Mouse (Mus musculus): Measurements from ENCODE around the gene Zbtb24. TPM values are rescaled to one million over a fixed set of nuclear protein-coding genes. Genes with fewer than 3 reads are reported as not detected.

The Zbtb24 gene
- polyA plus RNA-seq, 1 experiment from 2014 or later = 23.3 TPM

DNA sequence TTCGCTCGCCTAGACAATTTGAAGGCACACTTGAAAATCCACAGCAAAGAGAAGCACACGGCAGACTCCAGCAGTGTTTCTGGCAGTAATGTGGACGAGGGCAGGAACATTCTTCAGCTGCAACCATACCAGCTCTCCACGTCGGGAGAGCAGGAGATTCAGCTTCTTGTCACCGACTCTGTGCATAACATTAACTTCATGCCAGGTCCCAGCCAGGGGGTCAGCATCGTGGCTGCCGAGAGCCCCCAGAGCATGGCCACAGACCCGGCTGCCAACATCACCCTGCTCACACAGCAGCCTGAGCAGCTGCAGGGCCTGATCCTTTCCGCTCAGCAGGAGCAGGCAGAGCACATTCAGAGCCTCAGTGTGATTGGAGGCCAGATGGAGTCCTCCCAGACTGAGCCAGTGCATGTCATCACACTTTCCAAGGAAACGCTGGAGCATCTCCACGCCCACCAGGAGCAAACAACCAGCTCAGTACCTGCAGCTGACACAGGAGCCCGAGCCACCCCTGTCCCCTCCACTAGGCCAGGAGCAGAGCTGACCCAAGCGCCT is 14.3 kb downstream of the Zbtb24 start:
- no peak for DNase-seq (ENCODE audit: low spot score)

DNA sequence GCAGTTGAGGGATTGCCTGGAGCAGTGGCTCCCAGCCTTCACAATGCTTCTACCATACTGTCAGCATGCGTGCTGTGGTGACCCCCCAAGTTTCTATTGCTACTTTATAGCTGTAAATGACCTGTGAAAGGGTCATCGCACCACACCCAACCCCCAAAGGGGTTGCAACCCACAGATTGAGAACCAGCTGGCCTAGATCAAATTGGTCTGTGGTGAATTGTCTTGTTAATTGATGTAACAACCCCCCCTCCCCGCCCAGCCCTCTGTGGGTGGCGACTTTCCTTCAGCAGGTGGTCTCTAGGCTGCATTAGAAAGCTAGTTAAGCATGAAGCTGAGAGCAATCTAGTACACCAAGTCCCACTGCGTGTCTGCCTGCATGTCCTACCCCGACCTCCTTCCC is 17.1 kb downstream of the Zbtb24 start:
- no peak for DNase-seq (ENCODE audit: low spot score)

DNA sequence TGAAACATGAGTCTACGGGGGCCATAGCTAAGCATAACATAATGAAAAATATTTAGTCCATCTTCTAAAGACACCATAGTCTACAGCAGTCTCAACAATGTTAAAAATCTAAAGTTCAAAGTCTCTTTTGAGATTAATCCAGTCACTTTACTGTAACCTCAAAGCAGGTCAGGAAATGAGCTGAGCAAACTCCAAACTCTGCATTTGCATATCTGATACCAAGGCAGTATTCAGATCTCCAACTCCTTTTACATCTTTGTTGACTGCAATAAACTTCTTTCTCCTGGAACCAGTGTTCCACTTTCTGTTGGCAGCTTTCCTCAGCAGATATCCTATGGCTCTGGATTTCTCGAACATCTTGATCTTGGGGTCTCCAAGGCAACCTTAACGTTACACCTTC is 20.5 kb downstream of the Zbtb24 start:
- no peak for DNase-seq (ENCODE audit: low spot score)

DNA sequence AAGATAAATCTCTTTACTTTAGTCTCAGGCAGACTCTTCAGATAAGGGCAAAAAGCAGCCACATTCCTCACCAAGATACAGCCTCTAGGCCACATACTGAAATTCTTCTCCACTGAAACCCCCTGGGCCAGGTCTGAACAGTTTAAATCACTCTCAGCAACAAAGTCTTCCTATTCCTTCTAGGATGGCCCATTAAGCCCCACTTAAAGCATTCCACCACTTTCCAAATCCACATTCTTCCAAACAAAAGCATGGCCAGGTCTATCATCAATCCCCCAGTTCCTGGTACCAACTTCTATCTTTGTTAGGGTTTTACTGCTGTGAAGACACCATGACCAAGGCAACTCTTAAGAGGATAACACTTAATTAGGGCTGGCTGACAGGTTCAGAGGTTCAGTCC is 22.4 kb downstream of the Zbtb24 start:
- no peak for DNase-seq (ENCODE audit: low spot score)

DNA sequence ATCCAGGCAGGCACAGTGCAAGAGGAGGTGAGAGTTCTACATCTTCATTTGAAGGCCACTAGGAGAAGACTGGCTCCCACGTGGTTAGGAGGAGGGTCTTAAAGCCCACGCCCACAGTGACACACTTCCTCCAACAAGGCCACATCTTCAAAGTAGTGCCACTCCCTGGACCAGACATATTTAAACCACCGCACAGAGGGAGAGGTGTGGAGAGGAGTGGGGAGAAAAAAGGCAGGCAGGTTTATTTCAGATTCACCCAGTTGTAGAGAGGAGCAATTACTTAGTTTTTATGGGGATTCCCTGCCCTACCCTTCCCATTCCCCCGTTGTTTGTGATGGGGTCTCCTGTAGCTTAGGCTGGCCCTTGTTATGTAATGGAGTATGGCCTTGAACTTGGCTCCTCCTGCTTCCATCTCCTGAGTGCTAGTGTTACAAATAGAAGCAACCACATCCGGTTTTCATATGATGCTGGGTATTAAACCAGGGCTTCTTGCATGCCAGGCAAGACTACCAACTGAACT is 22.8 kb downstream of the Zbtb24 start:
- DNase-seq (ENCODE audit: low spot score) = no peak

DNA sequence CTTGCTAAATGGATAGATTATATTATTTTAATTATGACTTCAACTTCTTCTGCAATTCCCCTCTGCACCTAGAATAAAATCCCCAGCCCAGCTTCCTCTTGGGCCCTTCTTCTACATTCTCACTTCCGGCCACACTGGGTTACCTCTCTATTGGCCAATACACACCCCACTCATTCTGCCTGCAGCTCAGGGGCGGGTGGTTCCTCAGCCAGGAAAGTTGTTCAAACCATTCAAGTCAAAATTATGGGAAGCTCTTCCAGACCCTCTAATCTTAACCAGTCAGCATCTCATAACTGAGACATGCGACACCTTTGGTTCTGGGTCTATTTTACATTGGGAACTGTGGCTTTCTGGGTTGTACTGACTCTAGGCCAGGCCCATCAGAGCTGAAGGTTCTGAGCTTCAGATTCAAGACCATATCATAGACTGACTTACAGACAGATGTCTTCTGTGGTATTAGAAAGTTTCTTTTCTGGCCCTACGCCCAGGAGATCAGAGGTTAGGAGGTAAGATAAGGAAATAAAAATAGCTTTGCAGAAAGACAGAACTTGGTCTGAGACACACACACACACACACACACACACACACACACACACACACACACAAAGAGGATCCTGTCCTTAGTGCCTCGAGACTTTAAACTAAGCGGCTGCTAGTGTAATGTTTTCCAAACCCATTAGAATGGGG is 23.7 kb downstream of the Zbtb24 start:
- no peak for DNase-seq (ENCODE audit: low spot score)

DNA sequence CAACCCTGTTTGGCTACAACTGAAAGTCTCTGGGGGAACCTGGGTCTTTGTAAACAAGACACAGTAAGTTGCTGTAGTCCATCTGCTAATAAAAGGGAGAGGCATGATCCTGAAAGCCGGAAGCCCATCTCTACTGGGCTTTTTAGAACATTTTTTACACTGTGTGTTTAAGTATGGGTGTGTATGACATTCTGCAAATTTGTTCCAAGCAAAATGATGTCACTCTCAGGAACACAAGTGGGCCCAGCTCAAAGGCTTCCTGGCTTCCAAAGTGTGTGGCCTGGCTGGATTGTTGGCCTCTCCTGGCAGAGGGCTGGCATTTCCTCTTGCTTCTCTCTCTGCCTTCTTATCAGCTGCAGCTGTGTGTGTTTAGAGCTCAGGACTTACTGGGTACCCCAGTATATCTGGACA is 24.8 kb downstream of the Zbtb24 start:
- no peak for DNase-seq (ENCODE audit: low spot score)

DNA sequence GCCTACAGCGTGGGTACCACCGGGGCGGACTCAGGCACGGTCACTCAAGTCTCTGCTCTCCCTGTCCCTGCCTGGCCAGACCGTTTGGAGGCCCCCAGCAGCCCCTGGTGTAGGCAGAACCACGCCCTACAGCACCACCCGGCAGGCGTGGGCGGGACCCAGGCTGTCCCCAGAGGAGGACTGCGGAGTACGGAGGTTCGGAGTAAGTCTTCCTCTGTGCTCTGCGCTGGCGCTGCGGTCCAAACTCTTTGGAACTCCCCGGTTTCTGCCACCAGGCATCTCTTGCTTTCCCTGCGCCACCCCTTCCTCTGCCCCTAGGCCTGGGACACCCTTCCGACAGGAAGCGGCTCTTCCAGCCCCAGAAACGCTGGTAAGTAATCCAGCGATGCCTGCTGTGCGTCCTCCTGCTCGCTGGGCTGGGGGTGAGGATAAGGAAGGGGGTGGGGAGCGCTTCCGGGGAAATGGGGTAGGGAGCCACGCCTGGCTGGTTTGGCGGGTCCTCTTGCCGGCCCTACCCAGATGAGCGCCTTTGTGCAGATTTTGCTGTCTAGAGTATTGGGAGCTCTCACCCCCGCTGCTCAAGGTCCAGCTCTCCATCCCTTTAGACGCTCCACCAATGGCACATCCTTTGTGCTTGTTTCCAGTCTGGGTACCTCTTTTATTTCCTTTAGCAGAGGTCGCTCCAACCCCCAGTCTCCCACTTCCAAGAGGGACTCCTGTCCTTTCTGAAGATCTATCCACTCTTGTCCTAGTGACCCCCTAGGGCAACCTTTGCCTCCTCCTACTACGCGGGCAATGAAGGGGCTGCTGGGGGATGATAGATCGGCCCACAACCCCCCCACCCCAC is 26.2 kb downstream of the Zbtb24 start, which contains the start of gene Mical1:
Gene Mical1 (plus strand): TSS at position 144 of the 847 bp plus-strand sequence.
- peak; percentile 67 for DNase-seq (ENCODE audit: low spot score)

DNA sequence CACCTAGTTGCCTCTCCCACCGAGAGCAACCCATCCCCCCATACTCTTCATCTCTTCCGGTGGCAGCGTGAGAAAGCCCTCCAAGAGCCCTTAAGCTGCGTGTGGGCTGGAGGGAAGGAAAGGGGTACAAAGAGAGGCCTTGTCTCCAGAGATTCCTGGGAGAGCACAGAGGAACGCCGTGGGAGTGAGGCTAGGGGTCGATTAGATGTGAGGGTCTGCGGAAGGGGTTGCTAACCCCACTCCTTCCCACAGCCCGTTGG is 26.8 kb downstream of the Zbtb24 start:
- DNase-seq (ENCODE audit: low spot score) = peak; percentile 80

DNA sequence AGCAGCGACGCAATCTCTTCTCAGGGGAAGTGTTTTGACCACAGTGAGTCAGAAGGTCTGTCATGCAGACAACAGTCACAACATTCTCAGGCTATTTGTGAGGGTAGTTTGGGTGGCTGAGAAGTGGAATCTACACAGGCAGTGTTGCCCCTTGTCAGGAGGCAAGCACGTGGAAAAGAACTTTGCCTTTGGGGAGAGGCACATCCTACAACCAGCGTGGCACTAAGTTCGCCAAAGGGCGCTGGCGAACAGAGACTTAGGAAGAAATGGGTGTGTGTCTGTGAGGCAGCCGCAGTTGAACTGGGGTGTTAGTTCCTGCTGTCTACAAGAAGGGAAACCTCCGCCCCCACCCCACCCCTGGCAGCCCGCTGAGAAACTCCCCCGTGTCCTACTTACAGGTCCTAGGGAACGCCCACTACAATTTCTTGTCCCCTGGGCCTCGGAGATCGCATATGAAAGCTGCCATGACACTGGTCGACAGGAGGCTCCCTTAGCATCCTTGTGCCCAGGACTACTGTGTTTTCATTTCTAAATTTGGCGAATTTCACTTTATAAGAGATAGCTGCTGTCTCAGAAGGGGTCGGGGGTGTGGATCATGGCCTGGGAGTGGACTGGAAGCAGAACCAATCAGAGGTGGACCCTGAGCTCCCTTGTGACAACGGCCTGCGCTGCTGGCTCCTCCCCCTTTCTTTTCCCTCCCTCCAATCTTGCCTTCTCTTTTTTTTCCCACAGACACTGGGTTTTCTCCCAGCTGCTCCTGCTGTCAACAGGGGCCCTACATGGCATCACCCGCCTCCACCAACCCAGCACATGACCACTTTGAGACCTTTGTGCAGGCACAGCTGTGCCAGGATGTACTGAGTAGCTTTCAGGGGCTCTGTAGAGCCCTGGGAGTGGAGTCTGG is 27.3 kb downstream of the Zbtb24 start:
- DNase-seq (ENCODE audit: low spot score) = peak; percentile 87

DNA sequence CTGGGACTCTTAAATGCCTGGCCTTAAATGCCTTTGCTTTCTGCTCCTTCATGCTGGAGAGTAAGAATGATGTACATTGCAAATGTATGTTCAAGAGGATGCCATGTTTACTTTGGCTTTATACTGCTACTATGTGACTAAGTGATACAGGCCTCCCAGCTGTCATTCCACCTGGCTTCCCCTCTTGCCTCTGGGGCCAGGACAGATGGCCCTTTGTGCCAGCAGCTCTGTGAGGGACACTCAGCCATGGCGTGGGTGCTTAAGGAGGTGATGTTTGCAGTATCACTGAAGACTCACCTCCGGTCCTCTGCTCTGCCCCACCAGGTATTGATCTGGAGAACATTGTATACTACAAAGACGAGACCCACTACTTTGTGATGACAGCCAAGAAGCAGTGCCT is 29.8 kb downstream of the Zbtb24 start:
- DNase-seq (ENCODE audit: low spot score) = no peak

DNA sequence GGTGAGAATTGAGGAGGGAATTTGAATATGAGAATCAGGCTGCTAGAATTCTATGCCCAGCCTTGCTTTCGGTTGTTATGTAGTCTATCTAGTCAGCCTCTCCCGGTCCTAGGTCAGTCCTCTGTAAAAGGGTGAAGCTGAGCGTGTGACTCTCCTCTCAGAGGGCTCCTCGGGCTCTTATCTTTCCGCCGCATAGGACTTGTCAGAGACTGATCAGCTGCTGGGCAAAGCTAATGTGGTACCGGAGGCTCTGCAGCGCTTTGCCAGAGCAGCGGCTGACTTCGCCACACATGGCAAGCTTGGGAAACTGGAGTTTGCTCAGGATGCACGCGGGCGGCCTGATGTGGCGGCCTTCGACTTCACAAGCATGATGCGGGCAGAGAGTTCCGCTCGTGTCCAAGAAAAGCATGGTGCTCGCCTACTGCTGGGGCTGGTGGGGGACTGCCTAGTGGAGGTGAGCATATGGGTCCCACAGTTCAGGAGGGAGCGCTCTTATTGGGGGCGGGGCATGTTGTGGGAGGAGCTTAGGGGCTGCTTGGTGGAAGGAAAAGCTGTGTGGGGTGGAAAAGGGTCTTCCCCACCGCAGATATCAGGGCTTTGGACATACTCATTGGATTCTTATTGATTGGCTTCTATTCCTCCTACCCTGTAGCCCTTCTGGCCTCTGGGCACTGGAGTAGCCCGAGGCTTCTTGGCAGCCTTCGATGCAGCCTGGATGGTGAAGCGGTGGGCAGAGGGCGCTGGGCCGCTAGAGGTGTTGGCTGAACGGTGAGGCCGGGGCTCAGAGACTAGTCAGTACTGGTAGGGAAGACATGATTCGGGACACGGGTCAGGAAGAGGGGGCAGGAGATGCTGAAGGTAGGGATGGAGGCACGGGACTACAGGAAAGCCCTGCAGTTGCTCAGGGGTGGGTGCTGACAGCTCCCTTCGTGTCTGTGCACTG is 31.0 kb downstream of the Zbtb24 start:
- DNase-seq (ENCODE audit: low spot score) = no peak

DNA sequence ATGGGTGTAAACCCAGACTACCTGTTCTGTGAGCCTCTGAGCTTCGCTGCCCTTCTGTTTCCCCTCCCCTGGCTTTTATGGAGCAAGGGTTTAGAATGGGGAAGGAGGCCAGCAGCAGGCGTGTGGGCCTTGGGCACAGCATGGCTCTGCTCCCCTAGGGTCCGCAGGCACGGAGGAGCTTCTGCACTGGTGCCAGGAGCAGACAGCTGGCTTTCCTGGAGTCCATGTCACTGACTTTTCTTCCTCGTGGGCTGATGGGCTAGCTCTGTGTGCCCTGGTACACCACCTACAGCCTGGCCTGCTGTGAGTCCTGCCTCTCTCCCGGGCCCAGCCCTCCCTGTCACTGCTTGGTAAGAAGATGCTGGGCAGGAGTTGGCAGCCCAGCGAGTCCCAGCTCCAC is 32.3 kb downstream of the Zbtb24 start:
- no peak for DNase-seq (ENCODE audit: low spot score)

DNA sequence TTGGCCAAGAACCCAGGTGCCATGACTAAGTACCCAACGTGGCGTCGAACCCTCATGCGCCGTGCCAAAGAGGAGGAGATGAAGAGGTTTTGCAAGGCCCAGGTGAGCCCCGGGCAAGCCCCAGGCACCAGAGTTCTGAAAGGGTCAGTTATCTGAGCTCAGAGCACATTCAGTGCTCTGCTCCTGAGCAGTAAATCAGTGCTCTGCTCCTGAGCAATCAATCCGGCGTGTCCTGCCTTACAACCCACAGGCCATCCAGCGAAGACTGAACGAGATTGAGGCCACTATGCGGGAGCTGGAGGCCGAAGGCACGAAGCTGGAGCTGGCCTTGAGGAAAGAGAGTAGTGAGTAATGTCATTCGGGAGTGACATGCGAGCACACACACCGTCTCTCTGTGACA is 35.6 kb downstream of the Zbtb24 start:
- DNase-seq (ENCODE audit: low spot score) = no peak

DNA sequence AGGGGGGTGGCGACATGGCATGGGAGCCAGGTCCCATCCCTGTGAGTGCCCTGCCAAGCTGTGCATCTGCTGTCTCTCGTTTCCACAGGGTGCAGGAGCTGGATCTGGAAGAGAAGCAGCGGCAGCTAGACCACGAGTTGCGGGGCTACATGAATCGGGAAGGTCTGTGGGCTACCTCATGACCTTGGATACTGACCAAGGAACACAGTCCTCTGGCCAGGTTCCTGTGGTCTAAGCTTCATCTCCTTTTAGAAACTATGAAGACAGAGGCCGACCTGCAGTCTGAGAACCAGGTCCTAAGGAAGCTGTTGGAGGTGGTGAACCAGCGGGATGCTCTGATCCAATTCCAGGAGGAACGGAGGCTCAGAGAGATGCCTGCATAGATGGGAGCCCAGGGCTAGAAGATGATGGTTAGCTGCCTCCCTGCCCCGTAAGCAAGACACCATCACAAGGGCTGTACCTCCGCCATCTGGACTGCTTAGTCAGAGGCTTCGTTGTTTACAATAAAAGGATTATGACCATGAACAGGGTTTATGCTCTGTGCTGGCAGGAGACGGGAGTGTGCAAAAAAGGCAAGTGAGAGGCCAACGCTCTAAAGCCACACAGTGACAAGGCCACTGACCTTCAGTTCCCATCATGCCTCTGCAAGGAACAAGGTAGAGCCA is 36.5 kb downstream of the Zbtb24 start:
- no peak for DNase-seq (ENCODE audit: low spot score)

DNA sequence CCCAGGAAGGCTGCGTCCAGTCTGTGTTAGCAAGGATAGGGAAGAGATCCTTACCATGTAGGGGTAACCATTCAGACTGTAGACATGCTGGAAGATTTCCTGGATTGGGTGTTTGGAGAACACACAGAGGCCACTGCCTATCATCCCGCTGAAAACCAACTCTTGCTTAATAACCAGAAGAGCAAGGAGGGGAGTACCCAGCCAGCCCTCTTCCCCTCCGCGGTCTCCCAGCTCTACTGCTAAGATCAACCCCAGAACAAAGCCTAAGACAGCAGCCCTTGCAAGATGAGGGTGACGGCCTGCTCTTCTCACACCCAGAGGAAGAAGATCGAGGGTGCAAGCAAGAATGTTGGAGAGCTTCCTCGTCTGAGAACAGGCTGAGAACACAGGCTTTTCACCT is 38.7 kb downstream of the Zbtb24 start:
- peak; percentile 48 for DNase-seq (ENCODE audit: low spot score)

DNA sequence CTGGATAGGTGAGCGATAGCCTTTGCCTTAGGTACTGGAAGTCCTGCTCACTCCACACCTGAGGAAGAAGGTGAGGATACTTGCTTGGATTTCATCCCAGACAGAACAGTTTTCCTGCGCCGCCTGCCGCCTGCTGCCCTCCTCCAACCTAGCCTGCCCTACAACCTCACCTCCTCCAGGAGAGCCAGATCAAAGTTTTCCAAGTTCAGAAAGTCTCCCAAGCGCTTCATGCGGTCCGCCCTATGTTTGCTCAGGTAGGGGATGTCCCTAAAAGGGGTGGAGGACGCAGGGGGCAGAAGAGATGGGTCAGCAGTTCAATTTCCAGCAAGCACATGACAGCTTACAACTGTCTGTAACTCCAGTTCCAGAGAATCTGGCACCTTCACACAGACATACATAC is 39.1 kb downstream of the Zbtb24 start:
- DNase-seq (ENCODE audit: low spot score) = no peak

DNA sequence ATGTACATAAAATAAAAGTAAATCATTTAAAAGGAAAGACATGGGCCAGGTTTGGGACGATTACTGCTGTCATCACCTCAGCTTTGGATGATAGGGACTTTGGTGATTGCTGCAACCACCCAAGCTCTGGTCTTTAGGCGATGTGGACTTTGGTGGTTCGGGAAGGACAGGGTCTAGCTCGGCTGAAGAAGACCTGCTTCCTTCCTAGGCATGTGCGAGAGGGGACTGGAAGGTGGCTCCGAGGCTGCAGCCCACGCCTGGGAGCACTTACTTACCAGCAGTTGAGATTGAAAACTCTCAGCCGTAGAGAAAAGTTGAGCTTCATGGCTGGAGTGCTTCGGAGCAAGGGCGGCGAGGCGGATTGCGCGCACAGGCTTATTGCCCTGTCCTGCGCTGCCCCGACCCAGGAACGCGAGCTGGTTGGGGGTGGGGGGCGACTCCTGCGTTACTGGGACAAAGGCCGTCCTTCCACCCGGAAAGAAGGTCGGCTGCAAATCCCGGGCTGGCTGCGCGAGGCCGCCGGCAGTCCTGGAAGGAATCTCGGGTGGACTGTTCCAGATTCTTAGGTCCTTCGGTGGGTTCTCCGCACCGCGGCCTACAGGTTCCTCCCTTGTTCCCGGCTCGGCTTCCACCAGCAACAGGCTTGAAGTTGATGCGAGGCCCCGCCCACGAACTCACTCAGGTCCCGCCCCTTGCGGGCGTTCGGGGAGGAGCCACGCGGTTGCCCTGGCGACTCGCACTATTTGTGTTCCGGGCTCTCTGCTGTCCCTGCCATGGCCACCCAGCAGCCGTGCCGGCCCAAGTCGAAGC is 39.7 kb downstream of the Zbtb24 start, which contains the start of the genes Smpd2 and Ppil6:
Gene Smpd2 (minus strand): TSS at position 662 of the 810 bp plus-strand sequence.
Gene Ppil6 (plus strand): TSS at position 732 of the 810 bp plus-strand sequence.
- peak; percentile 91 for DNase-seq (ENCODE audit: low spot score)

DNA sequence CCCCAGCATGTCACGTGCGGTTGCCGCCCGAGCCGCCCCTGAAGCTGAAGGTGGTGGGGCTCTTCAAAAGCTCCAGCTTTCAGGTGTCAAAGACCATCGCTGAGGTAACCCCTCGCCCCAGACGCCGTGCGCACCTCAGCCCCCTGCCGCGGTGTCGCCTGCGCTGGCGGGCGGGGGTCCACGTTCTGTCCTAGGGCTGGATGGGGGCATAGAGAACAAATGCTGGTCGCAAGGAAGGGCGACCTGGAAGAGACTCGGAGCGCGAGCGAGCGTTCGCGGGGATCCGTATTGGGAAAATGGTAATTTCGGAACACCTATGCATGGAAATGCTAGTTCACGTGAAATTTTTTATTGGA is 40.3 kb downstream of the Zbtb24 start:
- no peak for DNase-seq (ENCODE audit: low spot score)

Data from thymus, postnatal 0 days (tissue).